Mouse (Mus musculus) ES-E14 (cell line): Measurements from ENCODE around the gene Creb3. TPM values are rescaled to one million over a fixed set of nuclear protein-coding genes. Genes with fewer than 3 reads are reported as not detected.
A peak's percentile ranks its signal among the peaks of the same experiment; 100 is the strongest.

Experiments
- DNase-seq: peaks from one replicate; pipeline ENCODE4 v3.0.0-alpha.2; 2013; ENCODE audit warnings: low read depth, low spot score
- H3K27ac ChIP-seq: 2 replicates; pipeline ENCODE4 v1.5.1; 2012; ENCODE audit warnings: low read depth, mild to moderate bottlenecking, low read length, moderate library complexity, mixed read lengths; ENCODE audit not compliant: poor library complexity, insufficient read depth, severe bottlenecking
- H3K36me3 ChIP-seq: 2 replicates; pipeline ENCODE4 v1.6.1; 2012; ENCODE audit warnings: mild to moderate bottlenecking, low read length, moderate library complexity, mixed read lengths; ENCODE audit not compliant: control insufficient read depth, poor library complexity, insufficient read depth, severe bottlenecking
- H3K4me1 ChIP-seq, 2 experiments: fragments of 150-350 bp in 1 of 2; sonication (generic) in 1 of 2; 2 replicates each; pipeline ENCODE4 v1.6.1; 2012; ENCODE audit warnings: low read length in 2 of 2, mild to moderate bottlenecking in 1 of 2, mixed read lengths in 1 of 2; ENCODE audit not compliant: control insufficient read depth in 2 of 2, insufficient read depth in 2 of 2, poor library complexity in 1 of 2
- H3K4me3 ChIP-seq, 2 experiments: fragments of 150-350 bp in 1 of 2; sonication (generic) in 1 of 2; 2 replicates each; pipeline ENCODE4 v1.5.1; 2012; ENCODE audit warnings: low read length in 2 of 2, low read depth in 1 of 2, mild to moderate bottlenecking in 1 of 2, mixed read lengths in 1 of 2; ENCODE audit not compliant: insufficient read depth in 1 of 2, poor library complexity in 1 of 2, severe bottlenecking in 1 of 2
- H3K9ac ChIP-seq: 2 replicates; pipeline ENCODE4 v1.6.1; 2012; ENCODE audit warnings: low read depth, mild to moderate bottlenecking, low read length, mixed read lengths; ENCODE audit not compliant: poor library complexity, insufficient read depth, severe bottlenecking
- H3K9me3 ChIP-seq: fragments of 150-350 bp; sonication (generic); 2 replicates; pipeline ENCODE4 v1.6.1; 2012; ENCODE audit warnings: low read depth, mild to moderate bottlenecking, low read length; ENCODE audit not compliant: control insufficient read depth, insufficient read depth
- CHD2 ChIP-seq: IDR thresholded peaks from 2 replicates; pipeline ENCODE4 v1.6.1; 2014; ENCODE audit warnings: mild to moderate bottlenecking, low read depth, low read length, inconsistent platforms
- HCFC1 ChIP-seq: IDR thresholded peaks from 2 replicates; pipeline ENCODE4 v1.6.1; 2012; ENCODE audit warnings: low read length, inconsistent platforms, borderline replicate concordance; ENCODE audit not compliant: insufficient read depth
- MAFK ChIP-seq: IDR thresholded peaks from 2 replicates; pipeline ENCODE4 v1.6.1; 2014; ENCODE audit warnings: mild to moderate bottlenecking, low read depth, low read length, inconsistent platforms; ENCODE audit not compliant: insufficient read depth
- ZC3H11A ChIP-seq: IDR thresholded peaks from 2 replicates; pipeline ENCODE4 v1.6.1; 2012; ENCODE audit warnings: low read depth, mild to moderate bottlenecking, inconsistent platforms, low read length, borderline replicate concordance
- ZNF384 ChIP-seq: IDR thresholded peaks from 2 replicates; pipeline ENCODE4 v1.6.1; 2012; ENCODE audit warnings: low read depth, low read length, inconsistent platforms
- in situ Hi-C, 2 experiments: fragments of 600-800 bp; cut with MboI; formaldehyde crosslinking; loops; one replicate each; pipeline ENCODE4 v1.15.1; 2025; ENCODE audit warnings: low sequenced_read_pairs in 2 of 2, inconsistent platforms in 1 of 2; ENCODE audit not compliant: unreplicated experiment in 2 of 2
- total RNA-seq: library from RNA; depleted of rRNA; stranded (reverse); fragments of 300-350 nt; gene quantifications from 2 replicates; pipeline ENCODE4 v1.2.3, GENCODE M21; 2012

Gene Creb3
- total RNA-seq, 1 experiment = 51.0 TPM

- no peak overlapping the region for H3K4me3 ChIP-seq
Measured at GRCm38 (mm10) chr4:43575356-43575755, 13.2 kb downstream of the Creb3 start.

GRCm38 (mm10) chr4:43577237-43577881 lies 15.2 kb downstream of the Creb3 start:
- peaks cover 3 to 5% of the 10 kb centered on the region in 2 experiments; a peak in 3 of 4 replicates for H3K4me1 ChIP-seq
- in situ Hi-C loops = no loop called here
- peak overlapping the region; percentile 78 to 100 for H3K4me3 ChIP-seq
- peak overlapping the region; percentile 80; the same call in 1 of the 2 replicates for H3K9ac ChIP-seq
- no peak for DNase-seq
- no peaks in the 10 kb centered on the region for H3K9me3 ChIP-seq
- H3K27ac ChIP-seq = no peak overlapping the region
- TF ChIP-seq MAFK (no peak), ZC3H11A (no peak), HCFC1 (no peak), CHD2 (no peak), ZNF384 (no peak)
- peaks cover 15% of the 10 kb centered on the region; the same call in 1 of the 2 replicates for H3K36me3 ChIP-seq

More at GRCm38 (mm10) chr4:43575356-43575755, 13.2 kb downstream of the Creb3 start:
- H3K9me3 ChIP-seq = no peaks in the 10 kb centered on the region
- peaks cover 1% of the 10 kb centered on the region; the same call in 1 of the 2 replicates for H3K36me3 ChIP-seq
- no peak for DNase-seq
- TF ChIP-seq HCFC1 = no peak
- TF ChIP-seq ZC3H11A = no peak
- no peak for TF ChIP-seq CHD2
- TF ChIP-seq MAFK = no peak
- TF ChIP-seq ZNF384 = no peak
- H3K9ac ChIP-seq = no peak overlapping the region
- peaks cover 3 to 5% of the 10 kb centered on the region in 2 experiments; a peak in 3 of 4 replicates for H3K4me1 ChIP-seq
- in situ Hi-C loops = no loop called here
- H3K27ac ChIP-seq = no peak overlapping the region

GRCm38 (mm10) chr4:43578376-43579204 lies 16.5 kb downstream of the Creb3 start, which contains the start of the genes Rgp1 and Gba2:
Rgp1 (plus strand) TSS chr4:43578715.
Gba2 (minus strand) TSS chr4:43578873.
- in situ Hi-C loops = no loop called here
- H3K4me3 ChIP-seq = peak within 1 kb of the TSS; percentile 78 to 100
- no peak within 1 kb of the TSS for H3K27ac ChIP-seq
- H3K9me3 ChIP-seq = no peaks in the 10 kb centered on the region
- peak; percentile 81 for DNase-seq
- TF ChIP-seq CHD2 (no peak), HCFC1 (0 out of 2 replicates have a peak, but pooled peaks have one; percentile 32)
- H3K4me1 ChIP-seq = peaks cover 3 to 5% of the 10 kb centered on the region in 2 experiments; a peak in 3 of 4 replicates
- H3K9ac ChIP-seq = peak within 1 kb of the TSS; percentile 80
- peaks cover 18% of the 10 kb centered on the region; the same call in 1 of the 2 replicates for H3K36me3 ChIP-seq

GRCm38 (mm10) chr4:43579256-43579655 lies 17.1 kb downstream of the Creb3 start:
- no peak overlapping the region for H3K27ac ChIP-seq
- in situ Hi-C loops = no loop called here
- H3K9me3 ChIP-seq = no peaks in the 10 kb centered on the region
- H3K36me3 ChIP-seq = peaks cover 21% of the 10 kb centered on the region; the same call in 1 of the 2 replicates
- DNase-seq = no peak
- peak overlapping the region; percentile 78 to 100 for H3K4me3 ChIP-seq
- peaks cover 5 to 7% of the 10 kb centered on the region in 2 experiments; a peak in 3 of 4 replicates for H3K4me1 ChIP-seq
- peak overlapping the region; percentile 80 for H3K9ac ChIP-seq
- no peak for TF ChIP-seq CHD2
- no peak for TF ChIP-seq HCFC1
- no peak for TF ChIP-seq MAFK
- no peak for TF ChIP-seq ZC3H11A
